Mouse (Mus musculus): ENCODE measurements at regions not wholly inside any gene's neighbourhood (a gene's known extent, or its start where the extent isn't known, plus 50 kb on each side); places are given as distances from the start of the nearest gene placed in this dataset.
"Not testable (repeated sequence)": the region's sequence is repeated elsewhere in the genome, so short reads cannot be mapped to it uniquely, and the experiment has no call there.

- 86% methylated on average over 1 of the region's 1 CpGs for WGBS
- H3K4me3 ChIP-seq (ENCODE audit: low read depth, low read length), result no peak overlapping the region
- no peak for DNase-seq (ENCODE audit: low spot score)
- no peak overlapping the region for H3K4me2 ChIP-seq (replicated peaks; ENCODE audit: low read depth, low read length)
- no peak overlapping the region for H3K27ac ChIP-seq (ENCODE audit: low read length)
- TF ChIP-seq EP300 (IDR thresholded peaks at IDR 0.05), result no peak
- no peak for TF ChIP-seq CTCF (IDR thresholded peaks at IDR 0.05)
- no peak for ATAC-seq
- H3K9ac ChIP-seq (replicated peaks; ENCODE audit: low read depth), result no peak overlapping the region
- H3K36me3 ChIP-seq (ENCODE audit: insufficient read depth, low read length), result no peaks in the 10 kb centered on the region
- H3K4me1 ChIP-seq (ENCODE audit: insufficient read depth, low read depth, low read length), result no peaks in the 10 kb centered on the region
- H3K9me3 ChIP-seq (ENCODE audit: low read length), result no peaks in the 10 kb centered on the region
- H3K27me3 ChIP-seq (replicated peaks; ENCODE audit: insufficient read depth, low read length), result no peaks in the 10 kb centered on the region
Observed at GRCm38 (mm10) chr4:94406922-94407321, 149.4 kb upstream of the Gm10306 start.

- no peak overlapping the region for H3K27ac ChIP-seq (ENCODE audit: low read length)
- no peaks in the 10 kb centered on the region for H3K36me3 ChIP-seq (ENCODE audit: insufficient read depth, low read length)
- H3K4me3 ChIP-seq (ENCODE audit: low read depth, low read length), result no peak overlapping the region
- no peak overlapping the region for H3K9ac ChIP-seq (replicated peaks; ENCODE audit: low read depth)
- TF ChIP-seq EP300 (IDR thresholded peaks at IDR 0.05) (no peak), CTCF (IDR thresholded peaks at IDR 0.05) (no peak)
- no peak overlapping the region for H3K4me2 ChIP-seq (replicated peaks; ENCODE audit: low read depth, low read length)
- DNase-seq (ENCODE audit: low spot score) (no peak), ATAC-seq (no peak)
- H3K27me3 ChIP-seq (replicated peaks; ENCODE audit: insufficient read depth, low read length), result no peaks in the 10 kb centered on the region
- WGBS, result 86% methylated on average over 4 of the region's 4 CpGs
- H3K4me1 ChIP-seq (ENCODE audit: insufficient read depth, low read depth, low read length), result no peaks in the 10 kb centered on the region
- H3K9me3 ChIP-seq (ENCODE audit: low read length), result no peaks in the 10 kb centered on the region
Observed at GRCm38 (mm10) chr4:94407503-94407902, 148.8 kb upstream of the Gm10306 start.

GRCm38 (mm10) chr4:94412661-94413060, 143.7 kb upstream of the Gm10306 start:
- TF ChIP-seq CTCF (IDR thresholded peaks at IDR 0.05) (no peak), EP300 (IDR thresholded peaks at IDR 0.05) (no peak)
- no peak for DNase-seq (ENCODE audit: low spot score)
- H3K4me3 ChIP-seq (ENCODE audit: low read depth, low read length), result no peak overlapping the region

GRCm38 (mm10) chr4:94425525-94425924, 130.8 kb upstream of the Gm10306 start:
- not testable (repeated sequence) for H3K36me3 ChIP-seq (ENCODE audit: insufficient read depth, low read length); H3K27ac ChIP-seq (ENCODE audit: low read length); H3K27me3 ChIP-seq (replicated peaks; ENCODE audit: insufficient read depth, low read length); H3K9me3 ChIP-seq (ENCODE audit: low read length); H3K9ac ChIP-seq (replicated peaks; ENCODE audit: low read depth); H3K4me3 ChIP-seq (ENCODE audit: low read depth, low read length); DNase-seq (ENCODE audit: low spot score); H3K4me1 ChIP-seq (ENCODE audit: insufficient read depth, low read depth, low read length); H3K4me2 ChIP-seq (replicated peaks; ENCODE audit: low read depth, low read length); ATAC-seq
- 78% methylated on average over 7 of the region's 10 CpGs for WGBS

More at GRCm38 (mm10) chr4:94412661-94413060, 143.7 kb upstream of the Gm10306 start:
- H3K36me3 ChIP-seq (ENCODE audit: insufficient read depth, low read length), result no peaks in the 10 kb centered on the region
- no peaks in the 10 kb centered on the region for H3K4me1 ChIP-seq (ENCODE audit: insufficient read depth, low read depth, low read length)
- no peak overlapping the region for H3K9ac ChIP-seq (replicated peaks; ENCODE audit: low read depth)
- H3K27me3 ChIP-seq (replicated peaks; ENCODE audit: insufficient read depth, low read length), result no peaks in the 10 kb centered on the region
- no peak overlapping the region for H3K27ac ChIP-seq (ENCODE audit: low read length)
- no peaks in the 10 kb centered on the region for H3K9me3 ChIP-seq (ENCODE audit: low read length)
- no peak for ATAC-seq
- WGBS, result 30% methylated on average over 2 of the region's 2 CpGs
- H3K4me2 ChIP-seq (replicated peaks; ENCODE audit: low read depth, low read length), result no peak overlapping the region

- WGBS, result 88% methylated on average over 5 of the region's 5 CpGs
- Histone ChIP-seq H3K27ac (ENCODE audit: low read length) (no peak overlapping the region), H3K4me1 (ENCODE audit: insufficient read depth, low read depth, low read length) (no peaks in the 10 kb centered on the region), H3K27me3 (replicated peaks; ENCODE audit: insufficient read depth, low read length) (no peaks in the 10 kb centered on the region), H3K4me2 (replicated peaks; ENCODE audit: low read depth, low read length) (no peak overlapping the region), H3K9me3 (ENCODE audit: low read length) (no peaks in the 10 kb centered on the region), H3K9ac (replicated peaks; ENCODE audit: low read depth) (no peak overlapping the region), H3K36me3 (ENCODE audit: insufficient read depth, low read length) (no peaks in the 10 kb centered on the region), H3K4me3 (ENCODE audit: low read depth, low read length) (no peak overlapping the region)
- no peak for TF ChIP-seq CTCF (IDR thresholded peaks at IDR 0.05)
- TF ChIP-seq EP300 (IDR thresholded peaks at IDR 0.05), result no peak
- DNase-seq (ENCODE audit: low spot score), result no peak
- no peak for ATAC-seq
Observed at GRCm38 (mm10) chr4:94427581-94427980, 128.8 kb upstream of the Gm10306 start.

- WGBS, result 51% methylated on average over 3 of the region's 3 CpGs
- TF ChIP-seq CTCF (IDR thresholded peaks at IDR 0.05) (no peak), EP300 (IDR thresholded peaks at IDR 0.05) (0 out of 2 replicates have a peak, but pooled peaks have one; percentile 14)
- Histone ChIP-seq H3K27ac (ENCODE audit: low read length) (no peak overlapping the region), H3K4me2 (replicated peaks; ENCODE audit: low read depth, low read length) (no peak overlapping the region), H3K9ac (replicated peaks; ENCODE audit: low read depth) (no peak overlapping the region), H3K27me3 (replicated peaks; ENCODE audit: insufficient read depth, low read length) (no peaks in the 10 kb centered on the region), H3K36me3 (ENCODE audit: insufficient read depth, low read length) (no peaks in the 10 kb centered on the region), H3K4me1 (ENCODE audit: insufficient read depth, low read depth, low read length) (no peaks in the 10 kb centered on the region), H3K4me3 (ENCODE audit: low read depth, low read length) (no peak overlapping the region), H3K9me3 (ENCODE audit: low read length) (no peaks in the 10 kb centered on the region)
- DNase-seq (ENCODE audit: low spot score) (peak; percentile 70), ATAC-seq (peak; percentile 65)
Observed at GRCm38 (mm10) chr4:94432005-94432404, 124.3 kb upstream of the Gm10306 start.
